Mouse (Mus musculus): ENCODE results near the gene Hlcs.
A peak's percentile ranks its signal among the peaks of the same experiment; 100 is the strongest.

GRCm38 (mm10) chr16:94269635-94270034, 43.7 kb downstream of the Hlcs start:
- TF ChIP-seq POLR2A (IDR thresholded peaks at IDR 0.05; ENCODE audit: borderline replicate concordance, extremely low read depth, insufficient read depth, insufficient read length, poor library complexity, severe bottlenecking) = no peak
- TF ChIP-seq CTCF (IDR thresholded peaks at IDR 0.05; ENCODE audit: borderline replicate concordance, extremely low read depth, insufficient read depth, insufficient read length) = peak; percentile 98
